Mouse (Mus musculus): ENCODE results near the gene Gpld1.
A peak's percentile ranks its signal among the peaks of the same experiment; 100 is the strongest.

Gpld1 gene

GRCm38 (mm10) chr13:24942512-24943282, at the start of gene Gpld1:
Gpld1 (plus strand) TSS chr13:24943152.
- DNase-seq (ENCODE audit: low spot score in 2 of 2) = peak in 1 of 2 experiments; percentile 42

- DNase-seq (ENCODE audit: low spot score in 2 of 2) = no peak
Measured at GRCm38 (mm10) chr13:24893880-24894279, 49.1 kb upstream of the Gpld1 start.

GRCm38 (mm10) chr13:24901916-24902315, 41.0 kb upstream of the Gpld1 start:
- no peak for DNase-seq (ENCODE audit: low spot score in 2 of 2)

GRCm38 (mm10) chr13:24903412-24903811, 39.5 kb upstream of the Gpld1 start:
- DNase-seq (ENCODE audit: low spot score in 2 of 2) = no peak

- no peak for DNase-seq (ENCODE audit: low spot score in 2 of 2)
Measured at GRCm38 (mm10) chr13:24905422-24905821, 37.5 kb upstream of the Gpld1 start.

GRCm38 (mm10) chr13:24906831-24907570, 36.0 kb upstream of the Gpld1 start:
- no peak for DNase-seq (ENCODE audit: low spot score in 2 of 2)

GRCm38 (mm10) chr13:24909112-24909511, 33.8 kb upstream of the Gpld1 start:
- DNase-seq (ENCODE audit: low spot score in 2 of 2) = no peak

- DNase-seq (ENCODE audit: low spot score in 2 of 2) = no peak
Measured at GRCm38 (mm10) chr13:24913576-24913975, 29.4 kb upstream of the Gpld1 start.

- no peak for DNase-seq (ENCODE audit: low spot score in 2 of 2)
Measured at GRCm38 (mm10) chr13:24914915-24915314, 28.0 kb upstream of the Gpld1 start.

GRCm38 (mm10) chr13:24915831-24916230, 27.1 kb upstream of the Gpld1 start:
- no peak for DNase-seq (ENCODE audit: low spot score in 2 of 2)

- DNase-seq (ENCODE audit: low spot score in 2 of 2) = peak in 1 of 2 experiments; percentile 23
Measured at GRCm38 (mm10) chr13:24920333-24920977, 22.5 kb upstream of the Gpld1 start.

GRCm38 (mm10) chr13:24921281-24921680, 21.7 kb upstream of the Gpld1 start:
- no peak for DNase-seq (ENCODE audit: low spot score in 2 of 2)

GRCm38 (mm10) chr13:24923991-24924390, 19.0 kb upstream of the Gpld1 start:
- no peak for DNase-seq (ENCODE audit: low spot score in 2 of 2)

GRCm38 (mm10) chr13:24930591-24930990, 12.4 kb upstream of the Gpld1 start:
- DNase-seq (ENCODE audit: low spot score in 2 of 2) = no peak

- no peak for DNase-seq (ENCODE audit: low spot score in 2 of 2)
Measured at GRCm38 (mm10) chr13:24933199-24933598, 9.8 kb upstream of the Gpld1 start.

GRCm38 (mm10) chr13:24936772-24937107, 6.2 kb upstream of the Gpld1 start:
- DNase-seq (ENCODE audit: low spot score in 2 of 2) = no peak

- DNase-seq (ENCODE audit: low spot score in 2 of 2) = peak in 1 of 2 experiments; percentile 80
Measured at GRCm38 (mm10) chr13:24937108-24937838, 5.7 kb upstream of the Gpld1 start, which contains the start of gene Aldh5a1. Aldh5a1 (minus strand) TSS chr13:24937661.

- no peak for DNase-seq (ENCODE audit: low spot score in 2 of 2)
Measured at GRCm38 (mm10) chr13:24937839-24938166, 5.1 kb upstream of the Gpld1 start.

GRCm38 (mm10) chr13:24938683-24939082, 4.3 kb upstream of the Gpld1 start:
- DNase-seq (ENCODE audit: low spot score in 2 of 2) = peak in 1 of 2 experiments; percentile 84

GRCm38 (mm10) chr13:24939472-24939871, 3.5 kb upstream of the Gpld1 start:
- DNase-seq (ENCODE audit: low spot score in 2 of 2) = no peak

- DNase-seq (ENCODE audit: low spot score in 2 of 2) = no peak
Measured at GRCm38 (mm10) chr13:24943303-24943702, 351 bp downstream of the Gpld1 start.

- DNase-seq (ENCODE audit: low spot score in 2 of 2) = no peak
Measured at GRCm38 (mm10) chr13:24945567-24945966, 2.6 kb downstream of the Gpld1 start.

All from left cerebral cortex, adult 9 months (tissue).